Mouse (Mus musculus): ENCODE measurements around the gene Serpinb1c.

DNA sequence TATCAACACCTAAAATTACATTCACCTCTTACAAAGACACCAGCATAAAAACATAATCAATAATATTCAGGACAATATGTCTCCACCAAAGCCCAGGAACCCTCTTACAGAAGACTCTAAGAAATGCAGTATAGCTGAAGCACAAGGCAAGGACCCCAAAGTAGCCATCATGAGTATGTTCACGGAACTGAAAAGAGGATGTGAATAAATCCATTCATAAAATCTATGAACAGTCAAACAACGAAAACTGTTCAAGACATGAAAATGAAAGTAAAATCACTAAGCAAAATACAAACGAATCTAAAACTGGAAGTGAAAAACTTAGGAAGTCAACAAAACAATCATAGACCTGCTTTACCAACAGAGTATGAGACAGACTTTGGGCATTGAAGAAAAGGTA is 10.2 kb upstream of the Serpinb1c start:
- TF ChIP-seq POLR2A (IDR thresholded peaks at IDR 0.05; ENCODE audit: low read depth, low read length) = no peak
- TF ChIP-seq CTCF (IDR thresholded peaks at IDR 0.05; ENCODE audit: extremely low read depth, insufficient read length, insufficient replicate concordance, low read depth, low read length) = no peak

All from small intestine, adult 2 months (tissue).